Mouse (Mus musculus) ES-E14 (cell line): ENCODE measurements around the gene Bmp2k.

Experiments
- CHD2 ChIP-seq: IDR thresholded peaks from 2 replicates; pipeline ENCODE4 v1.6.1; 2014; ENCODE audit warnings: mild to moderate bottlenecking, low read depth, low read length, inconsistent platforms
- HCFC1 ChIP-seq: IDR thresholded peaks from 2 replicates; pipeline ENCODE4 v1.6.1; 2012; ENCODE audit warnings: low read length, inconsistent platforms, borderline replicate concordance; ENCODE audit not compliant: insufficient read depth
- MAFK ChIP-seq: IDR thresholded peaks from 2 replicates; pipeline ENCODE4 v1.6.1; 2014; ENCODE audit warnings: mild to moderate bottlenecking, low read depth, low read length, inconsistent platforms; ENCODE audit not compliant: insufficient read depth
- ZC3H11A ChIP-seq: IDR thresholded peaks from 2 replicates; pipeline ENCODE4 v1.6.1; 2012; ENCODE audit warnings: low read depth, mild to moderate bottlenecking, inconsistent platforms, low read length, borderline replicate concordance
- ZNF384 ChIP-seq: IDR thresholded peaks from 2 replicates; pipeline ENCODE4 v1.6.1; 2012; ENCODE audit warnings: low read depth, low read length, inconsistent platforms

- no peak for TF ChIP-seq ZC3H11A
- TF ChIP-seq ZNF384, result no peak
- no peak for TF ChIP-seq HCFC1
- no peak for TF ChIP-seq MAFK
- TF ChIP-seq CHD2, result no peak
Observed at GRCm38 (mm10) chr5:97108333-97108732, 110.8 kb downstream of the Bmp2k start.
